Mouse (Mus musculus): ENCODE data around the gene Slc15a4. TPM values are rescaled to one million over a fixed set of nuclear protein-coding genes. Genes with fewer than 3 reads are reported as not detected.

The Slc15a4 gene
- polyA plus RNA-seq, 1 experiment: 41.4 TPM

Other genes starting within 250 kb of the Slc15a4 start
- gene Glt1d1, start 635 bp downstream of the Slc15a4 start, polyA plus RNA-seq (2012; rRNA removed): 0.08 and 0.09 TPM in 2 replicates

Data from urinary bladder, adult 2 months (tissue).